Mouse (Mus musculus) embryo, embryonic 11.5 days (tissue): Measurements from ENCODE around the gene Birc2.

Experiments used
- DNase-seq: peaks from one replicate; pipeline ENCODE4 v3.0.0-alpha.2; 2012; ENCODE audit warnings: low read depth, low spot score

Birc2 gene

GRCm38 (mm10) chr9:7846667-7847199, 9.9 kb upstream of the Birc2 start:
- DNase-seq: no peak

GRCm38 (mm10) chr9:7845216-7845895, 8.5 kb upstream of the Birc2 start:
- no peak for DNase-seq

GRCm38 (mm10) chr9:7841221-7841620, 4.4 kb upstream of the Birc2 start:
- DNase-seq: no peak

- DNase-seq: peak; percentile 29
These were observed 1.1 kb upstream of the Birc2 start for GRCm38 (mm10) chr9:7837806-7838440.

GRCm38 (mm10) chr9:7836331-7836730, 533 bp downstream of the Birc2 start:
- no peak for DNase-seq

GRCm38 (mm10) chr9:7835302-7835701, 1.6 kb downstream of the Birc2 start:
- DNase-seq: no peak

- no peak for DNase-seq
These were observed 3.4 kb downstream of the Birc2 start for GRCm38 (mm10) chr9:7833421-7833820.

GRCm38 (mm10) chr9:7829531-7830528, 7.0 kb downstream of the Birc2 start:
- DNase-seq: no peak

GRCm38 (mm10) chr9:7828706-7829105, 8.2 kb downstream of the Birc2 start:
- no peak for DNase-seq

- no peak for DNase-seq
These were observed 11.9 kb downstream of the Birc2 start for GRCm38 (mm10) chr9:7824916-7825315.

- no peak for DNase-seq
These were observed 14.1 kb downstream of the Birc2 start for GRCm38 (mm10) chr9:7822758-7823157.

- no peak for DNase-seq
These were observed 31.8 kb downstream of the Birc2 start for GRCm38 (mm10) chr9:7805101-7805506.

- DNase-seq: no peak
These were observed 38.3 kb downstream of the Birc2 start for GRCm38 (mm10) chr9:7798555-7798954.

GRCm38 (mm10) chr9:7797542-7797941, 39.3 kb downstream of the Birc2 start:
- no peak for DNase-seq

GRCm38 (mm10) chr9:7796129-7796864, 40.6 kb downstream of the Birc2 start:
- no peak for DNase-seq

- no peak for DNase-seq
These were observed 41.3 kb downstream of the Birc2 start for GRCm38 (mm10) chr9:7795581-7795980.

- no peak for DNase-seq
These were observed 43.3 kb downstream of the Birc2 start for GRCm38 (mm10) chr9:7793561-7793960.

GRCm38 (mm10) chr9:7790580-7791084, 46.2 kb downstream of the Birc2 start:
- no peak for DNase-seq

GRCm38 (mm10) chr9:7789764-7790575, 46.9 kb downstream of the Birc2 start:
- DNase-seq: no peak

- no peak for DNase-seq
These were observed 48.5 kb downstream of the Birc2 start for GRCm38 (mm10) chr9:7788411-7788810.
